Mouse (Mus musculus): ENCODE measurements around the gene Mmp20. TPM values are rescaled to one million over a fixed set of nuclear protein-coding genes. Genes with fewer than 3 reads are reported as not detected.

Gene Mmp20
- not detected for polyA plus RNA-seq (2014; fragmentation: Illumina TruSeq; extraction: RNeasy Lipid Tissue Mini Kit (QIAGEN cat#74804); ENCODE audit: low read depth, low replicate concordance)

DNA sequence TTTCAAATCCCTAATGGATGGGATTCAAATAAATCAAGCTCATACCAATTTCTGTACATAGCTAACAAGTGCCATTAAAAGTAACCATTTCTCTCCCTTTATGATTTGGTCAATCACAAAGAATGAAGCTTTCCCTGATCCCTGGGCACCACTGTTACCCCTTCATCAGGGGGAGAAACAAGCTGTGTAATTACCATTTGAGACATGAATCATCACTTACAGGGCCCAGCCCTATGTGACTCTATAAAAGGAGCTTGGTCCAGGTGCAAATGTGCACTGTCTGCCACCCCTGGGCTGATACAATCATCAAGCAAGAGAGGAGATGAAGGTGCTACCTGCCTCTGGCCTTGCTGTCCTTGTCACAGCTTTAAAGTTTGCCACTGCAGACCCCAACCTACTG is at the start of gene Mmp20:
Gene Mmp20, plus strand, starts transcription at position 301 of the 400 bp plus-strand sequence.

GRCm38 (mm10) chr9:7691790-7692189 is 63.8 kb downstream of the Mmp20 start, which contains the start of gene Mmp7:
TSS of gene Mmp7 (plus strand) at chr9:7692090.

Other genes starting within 250 kb of the Mmp20 start
- gene Mmp1b, start 240.2 kb upstream of the Mmp20 start, polyA plus RNA-seq (2014; fragmentation: Illumina TruSeq; extraction: RNeasy Lipid Tissue Mini Kit (QIAGEN cat#74804); ENCODE audit: low read depth, low replicate concordance): not detected
- gene Mmp3, start 182.4 kb upstream of the Mmp20 start, polyA plus RNA-seq (2014; fragmentation: Illumina TruSeq; extraction: RNeasy Lipid Tissue Mini Kit (QIAGEN cat#74804); ENCODE audit: low read depth, low replicate concordance): 0.76 TPM
- not detected for gene Mmp10, start 125.9 kb upstream of the Mmp20 start, polyA plus RNA-seq (2014; fragmentation: Illumina TruSeq; extraction: RNeasy Lipid Tissue Mini Kit (QIAGEN cat#74804); ENCODE audit: low read depth, low replicate concordance)
- not detected for gene Mmp8, start 69.8 kb upstream of the Mmp20 start, polyA plus RNA-seq (2014; fragmentation: Illumina TruSeq; extraction: RNeasy Lipid Tissue Mini Kit (QIAGEN cat#74804); ENCODE audit: low read depth, low replicate concordance)
- 1.3 TPM for gene Mmp27, start 56.8 kb upstream of the Mmp20 start, polyA plus RNA-seq (2014; fragmentation: Illumina TruSeq; extraction: RNeasy Lipid Tissue Mini Kit (QIAGEN cat#74804); ENCODE audit: low read depth, low replicate concordance)
- not detected for gene Mmp7, start 63.9 kb downstream of the Mmp20 start, polyA plus RNA-seq (2014; fragmentation: Illumina TruSeq; extraction: RNeasy Lipid Tissue Mini Kit (QIAGEN cat#74804); ENCODE audit: low read depth, low replicate concordance)
- gene Tmem123, start 135.8 kb downstream of the Mmp20 start, polyA plus RNA-seq (2014; fragmentation: Illumina TruSeq; extraction: RNeasy Lipid Tissue Mini Kit (QIAGEN cat#74804); ENCODE audit: low read depth, low replicate concordance): 553 TPM
- gene Birc2, start 208.8 kb downstream of the Mmp20 start, polyA plus RNA-seq (2014; fragmentation: Illumina TruSeq; extraction: RNeasy Lipid Tissue Mini Kit (QIAGEN cat#74804); ENCODE audit: low read depth, low replicate concordance): 173 TPM
- gene Birc3, start 245.0 kb downstream of the Mmp20 start, polyA plus RNA-seq (2014; fragmentation: Illumina TruSeq; extraction: RNeasy Lipid Tissue Mini Kit (QIAGEN cat#74804); ENCODE audit: low read depth, low replicate concordance): 25.1 TPM